Mouse (Mus musculus) urinary bladder, postnatal 10 days (tissue): Measurements from ENCODE around the gene Olfr1362.

ENCODE experiments used
- DNase-seq: peaks from one replicate; pipeline ENCODE4 v3.0.0; 2022; ENCODE audit warnings: low spot score

Olfr1362 gene

DNA sequence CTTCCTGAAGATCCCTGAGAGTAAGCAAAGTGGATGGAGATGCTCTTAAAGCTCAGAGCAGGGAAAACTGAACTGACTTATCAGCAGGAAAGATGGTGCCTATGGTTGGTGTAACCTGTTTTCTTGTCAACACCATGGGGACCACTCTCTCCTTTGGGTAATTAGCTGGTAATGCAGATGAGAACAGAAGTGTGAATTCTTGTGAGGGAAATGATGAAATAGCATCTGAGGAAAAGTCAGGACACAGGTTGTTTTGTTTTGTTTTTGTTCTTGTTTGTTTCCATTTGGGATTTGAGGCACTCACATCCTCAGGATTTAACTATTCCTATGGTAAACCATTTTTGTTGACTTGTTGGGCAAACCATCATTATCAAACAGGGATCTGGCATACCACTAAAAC, at the start of gene Olfr1362:
Gene Olfr1362, minus strand, starts transcription at position 101 of the 400 bp plus-strand sequence.
- DNase-seq, result no peak

DNA sequence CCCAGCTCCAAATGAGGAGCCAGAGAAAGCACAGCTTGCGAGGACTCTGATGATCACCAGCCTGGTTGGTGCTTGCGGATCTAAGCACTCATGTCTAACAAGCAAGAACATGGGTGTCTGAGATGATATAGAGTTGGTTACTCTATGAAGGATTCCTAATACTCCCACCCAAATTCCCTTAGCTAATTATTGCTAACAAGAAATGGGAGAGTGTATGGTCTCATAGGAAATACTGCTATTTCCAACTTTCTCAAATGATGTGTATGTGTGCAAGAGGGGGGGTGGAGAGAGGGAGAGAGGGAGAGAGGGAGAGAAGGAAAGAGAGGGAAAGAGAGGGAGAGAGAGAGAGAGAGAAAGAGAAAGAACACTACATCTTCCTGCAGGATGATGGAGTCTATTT, 49.5 kb upstream of the Olfr1362 start, which contains the start of gene Olfr1361:
Gene Olfr1361, minus strand, starts transcription at position 101 of the 400 bp plus-strand sequence.
- no peak for DNase-seq

DNA sequence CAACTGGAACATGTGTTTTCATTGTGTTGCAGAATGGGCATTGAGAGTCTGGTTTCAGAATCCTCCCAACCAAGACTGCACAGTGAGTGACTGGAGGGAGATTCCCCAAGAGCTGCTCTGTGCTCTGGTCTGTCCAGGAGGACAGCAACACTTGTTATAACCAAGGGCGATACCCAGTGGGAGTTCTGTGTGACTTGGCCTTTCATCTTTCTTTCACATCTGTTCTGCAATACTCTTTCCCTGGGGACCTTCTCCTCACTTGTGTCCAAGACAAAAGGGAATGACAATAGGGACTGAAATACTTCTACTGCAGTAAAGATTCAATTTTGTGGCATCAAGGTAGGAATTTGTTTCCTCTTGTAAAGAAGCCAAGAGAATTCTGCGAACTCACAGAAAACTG, 28.6 kb upstream of the Olfr1362 start, which contains the start of gene Olfr11:
Gene Olfr11, minus strand, starts transcription at position 101 of the 400 bp plus-strand sequence.
- no peak for DNase-seq

DNA sequence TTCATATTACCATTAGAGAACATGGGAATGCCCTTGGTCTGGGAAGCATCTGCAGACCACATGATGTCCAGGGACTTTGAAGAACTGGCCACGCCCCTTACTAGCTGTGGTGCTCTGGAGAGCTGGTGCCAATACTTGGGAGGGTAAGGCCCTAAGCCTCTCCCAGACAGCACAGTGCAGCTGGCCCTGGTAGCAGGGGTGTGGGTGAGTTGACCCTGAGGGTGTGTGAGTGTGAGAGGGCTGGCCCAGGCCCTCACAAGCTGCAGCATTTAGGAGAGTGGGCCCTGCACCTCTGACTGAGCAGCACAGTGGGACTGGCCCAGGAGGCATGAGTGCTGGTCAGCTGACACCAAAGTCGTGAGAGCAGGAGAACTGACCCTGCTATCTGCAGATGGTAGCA, 22.2 kb downstream of the Olfr1362 start:
- no peak for DNase-seq

DNA sequence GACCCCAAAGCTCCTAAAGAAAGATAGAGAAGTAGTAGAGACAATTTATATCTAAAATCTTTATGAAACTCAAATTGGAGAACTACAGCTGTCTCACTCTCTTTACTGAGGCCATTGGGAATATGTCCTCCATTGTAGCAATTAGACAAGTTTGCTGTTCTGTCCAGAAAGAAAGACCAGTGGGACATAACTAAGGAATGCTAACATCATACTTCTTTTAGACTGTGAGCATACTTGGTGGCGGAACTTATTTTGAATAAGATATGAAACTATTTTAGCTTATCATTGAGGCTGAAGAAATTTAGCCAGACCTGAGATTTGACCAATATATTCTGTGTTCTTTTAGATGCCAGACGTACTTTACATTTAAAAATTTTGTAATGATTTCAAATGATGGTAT, 32.2 kb downstream of the Olfr1362 start, which contains the start of gene Olfr1364:
Gene Olfr1364, minus strand, starts transcription at position 101 of the 400 bp plus-strand sequence.
- no peak for DNase-seq
